Mouse (Mus musculus): ENCODE results near the gene Cd7. TPM values are rescaled to one million over a fixed set of nuclear protein-coding genes. Genes with fewer than 3 reads are reported as not detected.

The Cd7 gene
- polyA plus RNA-seq, 1 experiment, result 0.95 TPM

DNA sequence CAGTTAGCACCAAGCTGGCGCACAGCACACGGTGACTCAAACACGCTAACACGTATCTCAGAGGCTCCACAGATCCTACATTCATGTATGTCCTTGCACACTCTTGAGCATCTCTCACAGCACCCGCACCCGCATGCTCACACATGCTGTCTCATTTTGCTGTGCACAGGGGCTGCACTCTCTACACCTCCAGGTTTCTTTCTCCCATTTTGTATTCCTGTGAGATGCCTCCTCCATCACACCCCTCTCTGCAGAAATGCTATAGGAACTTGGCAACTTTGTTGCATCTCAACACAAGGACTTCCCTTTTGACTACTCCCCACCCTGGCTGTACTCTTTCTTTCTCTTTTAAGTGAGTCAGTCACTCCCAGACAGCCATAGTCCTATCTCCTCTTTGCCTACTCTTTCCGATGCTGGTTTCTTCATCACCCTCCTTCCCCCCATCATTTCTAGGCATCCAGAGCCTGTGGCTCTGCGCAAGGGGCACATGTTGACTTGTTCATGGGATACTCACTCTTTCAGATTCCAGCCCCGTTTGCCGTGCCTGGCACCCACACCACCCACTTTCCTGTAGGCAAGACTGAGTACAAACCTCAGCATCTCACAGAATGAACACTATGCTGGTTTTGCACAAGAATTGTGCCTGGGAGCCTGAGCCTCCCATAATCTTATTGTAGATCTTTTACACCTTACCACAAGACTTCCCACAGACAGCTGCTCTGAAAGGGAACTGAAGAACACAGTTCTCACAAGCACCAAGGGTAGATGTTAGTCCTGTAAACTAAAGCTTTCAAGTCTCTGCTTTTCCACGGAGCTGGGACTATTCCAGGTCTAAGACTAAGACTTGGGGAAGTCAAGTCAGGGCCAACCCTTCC is 615 bp downstream of the Cd7 start:
- Histone ChIP-seq H3K4me1 (ENCODE audit: control insufficient read depth, insufficient read depth, low read length) (no peaks in the 10 kb centered on the region), H3K27ac (ENCODE audit: control insufficient read depth, insufficient read depth, low read depth, low read length) (no peak overlapping the region), H3K36me3 (ENCODE audit: control insufficient read depth, insufficient read depth, low read length) (no peaks in the 10 kb centered on the region), H3K4me3 (ENCODE audit: control insufficient read depth, low read depth, low read length) (no peak overlapping the region), H3K27me3 (ENCODE audit: control insufficient read depth, insufficient read depth, low read length) (no peaks in the 10 kb centered on the region)
- TF ChIP-seq POLR2A (IDR thresholded peaks at IDR 0.05; ENCODE audit: control insufficient read depth, low read depth, low read length), result no peak

DNA sequence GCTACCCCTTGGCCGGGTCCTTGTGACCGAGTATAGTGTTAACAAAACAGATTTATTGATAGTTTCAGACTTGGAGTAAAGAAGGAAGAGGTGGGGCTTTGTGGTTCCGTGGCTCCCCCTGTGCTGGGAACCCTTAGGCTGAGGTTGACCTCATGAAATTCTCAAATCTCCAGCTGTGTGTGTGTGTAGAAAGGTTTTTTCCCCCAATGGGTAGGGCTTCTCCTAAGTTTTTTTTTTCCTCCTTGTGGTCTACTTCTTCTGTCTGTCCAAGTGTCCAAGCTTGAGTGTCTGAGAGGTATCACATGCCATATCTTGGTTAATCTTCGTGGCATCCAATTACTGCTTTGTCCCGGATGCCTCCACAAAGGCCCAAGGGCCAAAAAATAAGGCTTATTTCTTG is 6.1 kb downstream of the Cd7 start:
- no peak overlapping the region for H3K4me3 ChIP-seq (ENCODE audit: control insufficient read depth, low read depth, low read length)
- no peak for TF ChIP-seq CTCF (IDR thresholded peaks at IDR 0.05; ENCODE audit: control insufficient read depth, insufficient read depth, insufficient replicate concordance, low read depth, low read length)
- TF ChIP-seq POLR2A (IDR thresholded peaks at IDR 0.05; ENCODE audit: control insufficient read depth, low read depth, low read length), result no peak
- H3K27ac ChIP-seq (ENCODE audit: control insufficient read depth, insufficient read depth, low read depth, low read length), result no peak overlapping the region
- no peaks in the 10 kb centered on the region for H3K27me3 ChIP-seq (ENCODE audit: control insufficient read depth, insufficient read depth, low read length)
- H3K36me3 ChIP-seq (ENCODE audit: control insufficient read depth, insufficient read depth, low read length), result no peaks in the 10 kb centered on the region
- no peaks in the 10 kb centered on the region for H3K4me1 ChIP-seq (ENCODE audit: control insufficient read depth, insufficient read depth, low read length)

DNA sequence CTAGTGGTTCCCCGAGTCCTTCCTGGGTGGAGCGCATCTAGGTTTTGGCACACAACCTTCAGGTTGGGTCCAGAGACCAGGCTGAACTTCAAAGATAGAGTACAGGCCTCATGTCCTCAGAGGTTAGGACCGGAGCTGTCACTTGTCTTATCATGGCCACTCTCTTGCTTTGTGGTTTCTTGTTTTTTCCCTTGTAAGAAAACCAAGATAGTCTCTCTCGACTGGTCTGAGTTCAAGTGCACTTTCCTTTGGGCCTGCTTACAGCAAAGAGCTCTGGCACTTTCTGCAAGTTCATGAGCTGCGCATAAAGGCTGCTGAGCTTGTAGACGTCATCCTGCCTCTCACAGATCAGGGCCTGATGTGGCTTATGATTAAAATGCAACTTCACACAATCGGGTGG is 12.0 kb downstream of the Cd7 start:
- Histone ChIP-seq H3K4me1 (ENCODE audit: control insufficient read depth, insufficient read depth, low read length) (no peaks in the 10 kb centered on the region), H3K27me3 (ENCODE audit: control insufficient read depth, insufficient read depth, low read length) (no peaks in the 10 kb centered on the region), H3K4me3 (ENCODE audit: control insufficient read depth, low read depth, low read length) (no peak overlapping the region), H3K27ac (ENCODE audit: control insufficient read depth, insufficient read depth, low read depth, low read length) (no peak overlapping the region), H3K36me3 (ENCODE audit: control insufficient read depth, insufficient read depth, low read length) (no peaks in the 10 kb centered on the region)
- TF ChIP-seq CTCF (IDR thresholded peaks at IDR 0.05; ENCODE audit: control insufficient read depth, insufficient read depth, insufficient replicate concordance, low read depth, low read length), result no peak
- TF ChIP-seq POLR2A (IDR thresholded peaks at IDR 0.05; ENCODE audit: control insufficient read depth, low read depth, low read length), result no peak

DNA sequence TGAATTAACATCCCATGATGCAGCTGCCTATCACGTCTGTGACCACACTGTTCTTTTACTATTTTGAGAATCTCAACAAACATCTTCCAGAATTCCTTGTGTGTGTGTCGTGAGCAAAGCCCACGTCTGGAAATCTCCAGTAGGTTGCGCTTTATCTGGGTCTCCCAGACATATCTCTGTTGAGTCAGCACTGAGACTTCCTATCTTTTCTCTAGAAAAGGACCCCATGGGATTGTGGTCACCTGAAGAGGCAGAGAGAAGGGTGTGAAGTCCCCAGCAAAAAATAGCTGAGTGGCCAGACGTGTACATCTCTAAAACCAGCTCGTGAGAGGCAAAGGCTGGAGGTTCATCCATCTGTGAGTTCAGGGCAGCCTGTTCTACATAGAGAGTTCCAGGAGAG is 15.1 kb downstream of the Cd7 start:
- no peaks in the 10 kb centered on the region for H3K36me3 ChIP-seq (ENCODE audit: control insufficient read depth, insufficient read depth, low read length)
- TF ChIP-seq POLR2A (IDR thresholded peaks at IDR 0.05; ENCODE audit: control insufficient read depth, low read depth, low read length) (no peak), CTCF (IDR thresholded peaks at IDR 0.05; ENCODE audit: control insufficient read depth, insufficient read depth, insufficient replicate concordance, low read depth, low read length) (no peak)
- H3K27me3 ChIP-seq (ENCODE audit: control insufficient read depth, insufficient read depth, low read length), result no peaks in the 10 kb centered on the region
- H3K4me3 ChIP-seq (ENCODE audit: control insufficient read depth, low read depth, low read length), result no peak overlapping the region
- H3K4me1 ChIP-seq (ENCODE audit: control insufficient read depth, insufficient read depth, low read length), result no peaks in the 10 kb centered on the region
- no peak overlapping the region for H3K27ac ChIP-seq (ENCODE audit: control insufficient read depth, insufficient read depth, low read depth, low read length)

DNA sequence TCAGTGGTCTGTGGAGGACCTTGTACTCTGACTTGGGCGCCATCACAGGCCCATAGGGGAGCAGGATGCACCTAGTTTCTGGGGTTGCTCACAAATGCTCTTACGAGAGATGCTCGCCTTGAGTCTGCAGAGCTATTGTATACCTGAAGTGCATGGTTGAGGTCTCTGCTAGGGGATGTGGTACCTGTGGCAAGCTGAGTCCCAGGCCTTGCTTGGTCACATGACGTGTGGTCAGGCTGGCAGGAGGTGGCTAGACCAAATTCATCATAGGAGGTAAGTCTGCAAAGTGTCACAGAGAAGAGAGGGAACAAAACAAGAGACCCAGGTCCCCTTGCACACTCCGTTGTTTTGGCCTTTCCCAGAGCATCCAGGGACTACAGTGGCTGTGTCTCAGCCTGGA is 19.7 kb downstream of the Cd7 start:
- Histone ChIP-seq H3K36me3 (ENCODE audit: control insufficient read depth, insufficient read depth, low read length) (no peaks in the 10 kb centered on the region), H3K4me3 (ENCODE audit: control insufficient read depth, low read depth, low read length) (no peak overlapping the region), H3K27ac (ENCODE audit: control insufficient read depth, insufficient read depth, low read depth, low read length) (no peak overlapping the region), H3K27me3 (ENCODE audit: control insufficient read depth, insufficient read depth, low read length) (no peaks in the 10 kb centered on the region), H3K4me1 (ENCODE audit: control insufficient read depth, insufficient read depth, low read length) (peaks cover 6% of the 10 kb centered on the region)
- no peak for TF ChIP-seq CTCF (IDR thresholded peaks at IDR 0.05; ENCODE audit: control insufficient read depth, insufficient read depth, insufficient replicate concordance, low read depth, low read length)
- TF ChIP-seq POLR2A (IDR thresholded peaks at IDR 0.05; ENCODE audit: control insufficient read depth, low read depth, low read length), result no peak

DNA sequence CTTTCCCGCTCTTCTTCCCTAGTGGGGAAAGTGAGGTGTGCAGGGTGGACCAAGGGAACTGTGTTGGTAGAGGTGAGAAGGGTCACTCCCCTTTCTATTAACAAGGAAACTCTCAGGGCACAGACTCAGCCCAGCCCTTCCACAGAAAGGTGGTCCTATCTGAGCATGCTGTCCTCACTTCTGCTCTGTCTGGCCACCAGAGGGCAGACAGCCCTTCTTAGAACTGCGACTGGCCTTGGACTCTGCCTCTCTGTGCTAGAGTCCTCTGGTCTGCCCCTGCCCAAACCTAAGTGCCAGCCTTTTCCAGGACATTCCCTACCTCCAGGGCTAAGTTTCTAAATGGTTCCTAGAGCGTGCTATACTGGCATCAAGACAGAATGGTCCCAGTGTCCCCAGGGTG is 21.5 kb downstream of the Cd7 start:
- Histone ChIP-seq H3K27ac (ENCODE audit: control insufficient read depth, insufficient read depth, low read depth, low read length) (no peak overlapping the region), H3K4me3 (ENCODE audit: control insufficient read depth, low read depth, low read length) (no peak overlapping the region), H3K27me3 (ENCODE audit: control insufficient read depth, insufficient read depth, low read length) (no peaks in the 10 kb centered on the region), H3K4me1 (ENCODE audit: control insufficient read depth, insufficient read depth, low read length) (peaks cover 7% of the 10 kb centered on the region), H3K36me3 (ENCODE audit: control insufficient read depth, insufficient read depth, low read length) (no peaks in the 10 kb centered on the region)
- TF ChIP-seq POLR2A (IDR thresholded peaks at IDR 0.05; ENCODE audit: control insufficient read depth, low read depth, low read length) (no peak), CTCF (IDR thresholded peaks at IDR 0.05; ENCODE audit: control insufficient read depth, insufficient read depth, insufficient replicate concordance, low read depth, low read length) (peak; percentile 66; the same call in 1 of the 2 replicates)

DNA sequence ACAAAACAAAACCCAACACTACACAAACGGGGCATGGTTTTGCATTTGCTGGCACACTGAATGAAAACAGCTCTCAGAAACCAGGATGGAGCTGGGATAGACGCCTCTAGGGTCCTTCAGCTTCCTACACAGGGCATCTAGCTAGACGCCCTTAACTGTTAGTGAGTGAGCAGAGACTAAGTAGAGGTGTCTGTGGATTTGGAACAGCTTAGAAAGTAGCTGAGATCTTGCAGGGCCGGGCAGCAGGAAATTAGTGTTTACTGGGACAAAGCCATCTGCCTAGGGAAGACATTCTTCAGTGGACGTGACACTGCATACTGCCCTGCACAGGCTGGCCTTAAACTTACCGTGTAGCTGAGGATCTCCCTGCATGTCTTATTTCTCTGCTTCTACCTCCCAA is 23.7 kb downstream of the Cd7 start:
- H3K4me3 ChIP-seq (ENCODE audit: control insufficient read depth, low read depth, low read length), result no peak overlapping the region
- H3K27me3 ChIP-seq (ENCODE audit: control insufficient read depth, insufficient read depth, low read length), result no peaks in the 10 kb centered on the region
- peaks cover 7% of the 10 kb centered on the region for H3K4me1 ChIP-seq (ENCODE audit: control insufficient read depth, insufficient read depth, low read length)
- H3K36me3 ChIP-seq (ENCODE audit: control insufficient read depth, insufficient read depth, low read length), result no peaks in the 10 kb centered on the region
- H3K27ac ChIP-seq (ENCODE audit: control insufficient read depth, insufficient read depth, low read depth, low read length), result no peak overlapping the region
- TF ChIP-seq POLR2A (IDR thresholded peaks at IDR 0.05; ENCODE audit: control insufficient read depth, low read depth, low read length), result no peak
- no peak for TF ChIP-seq CTCF (IDR thresholded peaks at IDR 0.05; ENCODE audit: control insufficient read depth, insufficient read depth, insufficient replicate concordance, low read depth, low read length)
